Mouse (Mus musculus) MEL (cell line): ENCODE measurements at regions not wholly inside any gene's neighbourhood (a gene's known extent, or its start where the extent isn't known, plus 50 kb on each side); places are given as distances from the start of the nearest gene placed in this dataset.

ENCODE experiments used
- BHLHE40 ChIP-seq: IDR thresholded peaks from 2 replicates; pipeline ENCODE4 v1.6.1; 2012; ENCODE audit warnings: low read depth, mild to moderate bottlenecking, inconsistent platforms, low read length, improper control_type of control experiment, borderline replicate concordance
- CTCF ChIP-seq, 3 experiments: IDR thresholded peaks in 2 of 3; conservative IDR thresholded peaks in 1 of 3; 2 replicates each; pipeline ENCODE4 v1.5.1; 2011 to 2012; ENCODE audit warnings: low read length in 3 of 3, low read depth in 2 of 3, mild to moderate bottlenecking in 2 of 3, improper control_type of control experiment in 1 of 3, inconsistent platforms in 1 of 3, mixed read lengths in 1 of 3, moderate library complexity in 1 of 3; ENCODE audit not compliant: control insufficient read depth in 1 of 3, insufficient read depth in 1 of 3, poor library complexity in 1 of 3, severe bottlenecking in 1 of 3
- EP300 ChIP-seq, 2 experiments: IDR thresholded peaks; 2 replicates each; pipeline ENCODE4 v1.6.1; 2011; ENCODE audit warnings: improper control_type of control experiment in 2 of 2, low read length in 2 of 2, low read depth in 1 of 2, mild to moderate bottlenecking in 1 of 2
- HCFC1 ChIP-seq: IDR thresholded peaks from 2 replicates; pipeline ENCODE4 v1.6.1; 2012; ENCODE audit warnings: low read depth, mild to moderate bottlenecking, inconsistent platforms, low read length, improper control_type of control experiment, moderate library complexity
- POLR2A ChIP-seq, 2 experiments: IDR thresholded peaks; 2 replicates each; pipeline ENCODE4 v1.6.1; 2011 to 2012; ENCODE audit warnings: low read length in 2 of 2, mild to moderate bottlenecking in 2 of 2, control low read depth in 1 of 2, improper control_type of control experiment in 1 of 2, low read depth in 1 of 2, moderate library complexity in 1 of 2; ENCODE audit not compliant: control insufficient read depth in 1 of 2, insufficient read depth in 1 of 2, poor library complexity in 1 of 2
- ZMIZ1 ChIP-seq: IDR thresholded peaks from 2 replicates; pipeline ENCODE4 v1.6.1; 2012; ENCODE audit warnings: low read depth, mild to moderate bottlenecking, inconsistent platforms, low read length, improper control_type of control experiment, moderate library complexity

- no peak for TF ChIP-seq HCFC1
- TF ChIP-seq POLR2A (IDR thresholded peaks at IDR 0.05; ENCODE audit: control insufficient read depth in 1 of 2, insufficient read depth in 1 of 2, low read depth in 1 of 2, low read length in 2 of 2, poor library complexity in 1 of 2), result no peak
- no peak for TF ChIP-seq BHLHE40
- TF ChIP-seq CTCF (IDR thresholded peaks at IDR 0.05 in 2 of 3, conservative IDR thresholded peaks at IDR 0.05 in 1 of 3; ENCODE audit: control insufficient read depth in 1 of 3, insufficient read depth in 1 of 3, low read depth in 2 of 3, low read length in 3 of 3, poor library complexity in 1 of 3, severe bottlenecking in 1 of 3), result no peak
- TF ChIP-seq EP300 (IDR thresholded peaks at IDR 0.05; ENCODE audit: low read depth in 1 of 2, low read length in 2 of 2), result no peak
- no peak for TF ChIP-seq ZMIZ1
Measured at GRCm38 (mm10) chr13:112046247-112047211, 237.7 kb upstream of the Map3k1 start.
